Mouse (Mus musculus) midbrain, embryonic 11.5 days (tissue): ENCODE data around the gene Igsf8. TPM values are rescaled to one million over a fixed set of nuclear protein-coding genes. Genes with fewer than 3 reads are reported as not detected.

Source experiments
- ATAC-seq: fragments of 200-750 bp; cut with Nextera tagmentation; 2 replicates; pipeline ENCODE4 v1.8.0; 2017; ENCODE audit warnings: moderate TSS enrichment, moderate library complexity; ENCODE audit not compliant: low FRiP score
- DNase-seq: peaks from one replicate; pipeline ENCODE4 v3.0.0; 2015; ENCODE audit warnings: low spot score; ENCODE audit errors: missing footprints
- H3K27ac ChIP-seq: fragments of 300-500 bp; sonication (generic); 2 replicates; pipeline ENCODE4 v1.5.1; 2014; ENCODE audit warnings: low read depth, low read length
- H3K27me3 ChIP-seq: fragments of 300-500 bp; sonication (generic); 2 replicates; pipeline ENCODE4 v1.6.1; 2014; ENCODE audit warnings: mild to moderate bottlenecking, low read length, moderate library complexity, mixed read lengths; ENCODE audit not compliant: control insufficient read depth, insufficient read depth
- H3K36me3 ChIP-seq: fragments of 300-500 bp; sonication (generic); 2 replicates; pipeline ENCODE4 v1.6.1; 2014; ENCODE audit warnings: mild to moderate bottlenecking, low read length, moderate library complexity, mixed read lengths; ENCODE audit not compliant: control insufficient read depth, insufficient read depth
- H3K4me1 ChIP-seq: fragments of 300-500 bp; sonication (generic); 2 replicates; pipeline ENCODE4 v1.6.1; 2014; ENCODE audit warnings: low read length; ENCODE audit not compliant: control insufficient read depth, insufficient read depth
- H3K4me2 ChIP-seq: fragments of 300-500 bp; sonication (generic); 2 replicates; pipeline ENCODE4 v1.6.1; 2014; ENCODE audit warnings: mild to moderate bottlenecking, moderate library complexity
- H3K4me3 ChIP-seq: fragments of 300-500 bp; sonication (generic); 2 replicates; pipeline ENCODE4 v1.5.1; 2014; ENCODE audit warnings: low read depth, low read length
- H3K9ac ChIP-seq: fragments of 300-500 bp; sonication (generic); 2 replicates; pipeline ENCODE4 v1.6.1; 2014; ENCODE audit warnings: low read length
- H3K9me3 ChIP-seq: fragments of 300-500 bp; sonication (generic); 2 replicates; pipeline ENCODE4 v1.6.1; 2016; ENCODE audit warnings: low read length; ENCODE audit not compliant: control insufficient read depth
- WGBS: fragments of 180-500 bp; shearing (Covaris S2); extraction: QIAGEN DNeasy Blood & Tissue Kit; methylation state at CpG from one replicate; pipeline ENCODE4 v1.1.7; 2014; 5-methylcytosine and 5-hydroxymethylcytosine counted together
- polyA plus RNA-seq: library from polyadenylated mRNA; unstranded; fragments of >200 nt; fragmentation: Nextera tagmentation; extraction: Ambion mirVana; gene quantifications from 2 replicates; pipeline ENCODE4 v1.2.1, GENCODE M21; 2014

The Igsf8 gene
- polyA plus RNA-seq, 1 experiment from 2014 or later, result 55.1 TPM

DNA sequence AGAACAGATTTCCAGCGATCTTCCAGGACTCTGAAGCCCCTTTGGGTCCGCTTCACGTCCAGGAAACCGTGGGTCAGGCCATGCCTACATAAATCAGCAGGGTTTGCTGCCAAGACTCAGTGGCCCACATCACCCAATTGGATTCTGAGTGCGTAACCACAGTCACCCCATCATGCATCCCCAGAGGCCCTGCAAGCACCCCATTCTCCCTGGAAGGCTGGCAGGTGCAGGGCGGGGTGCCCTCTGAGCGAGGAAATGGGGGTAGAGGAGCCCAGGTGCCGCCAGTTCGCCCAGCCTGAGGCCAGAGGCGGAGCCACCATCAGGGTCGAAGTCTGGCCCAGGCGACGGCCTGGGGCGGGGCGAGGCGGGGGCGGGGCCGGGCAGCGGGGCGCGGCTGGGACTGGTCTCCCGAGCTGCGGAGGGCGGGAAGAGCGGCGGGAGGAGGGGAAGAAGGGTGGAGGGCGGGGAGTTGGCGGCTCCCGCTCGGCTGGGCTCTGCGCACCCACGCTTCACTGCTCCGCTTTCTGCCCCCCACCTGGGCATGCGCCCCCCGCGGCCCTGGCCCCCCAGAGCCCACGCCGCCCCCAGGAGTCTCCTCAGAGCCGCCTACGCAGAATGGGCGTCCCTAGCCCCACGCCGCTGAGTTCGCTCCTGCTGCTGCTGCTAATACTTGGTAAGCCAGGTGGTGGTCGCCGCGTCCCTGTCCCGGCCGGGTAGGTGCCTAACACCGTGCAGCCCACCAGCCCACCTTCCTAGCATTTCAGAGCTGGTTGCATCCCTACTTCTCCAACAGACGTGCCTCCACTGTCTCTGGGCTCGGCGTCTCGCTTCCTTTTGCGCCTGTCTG is 50.7 kb downstream of the Igsf8 start:
- Histone ChIP-seq H3K27me3 (no peaks in the 10 kb centered on the region; the same call in 1 of the 2 replicates), H3K36me3 (no peaks in the 10 kb centered on the region), H3K9ac (peak overlapping the region; percentile 73), H3K4me1 (peaks cover 35% of the 10 kb centered on the region), H3K4me3 (peak overlapping the region; percentile 72), H3K9me3 (no peaks in the 10 kb centered on the region), H3K27ac (peak overlapping the region; percentile 41; the same call in 1 of the 2 replicates), H3K4me2 (peak overlapping the region; percentile 88)
- under 1% methylated on average over 46 of the region's 55 CpGs for WGBS
- peak; percentile 98 for DNase-seq
- ATAC-seq, result peak; percentile 79

DNA sequence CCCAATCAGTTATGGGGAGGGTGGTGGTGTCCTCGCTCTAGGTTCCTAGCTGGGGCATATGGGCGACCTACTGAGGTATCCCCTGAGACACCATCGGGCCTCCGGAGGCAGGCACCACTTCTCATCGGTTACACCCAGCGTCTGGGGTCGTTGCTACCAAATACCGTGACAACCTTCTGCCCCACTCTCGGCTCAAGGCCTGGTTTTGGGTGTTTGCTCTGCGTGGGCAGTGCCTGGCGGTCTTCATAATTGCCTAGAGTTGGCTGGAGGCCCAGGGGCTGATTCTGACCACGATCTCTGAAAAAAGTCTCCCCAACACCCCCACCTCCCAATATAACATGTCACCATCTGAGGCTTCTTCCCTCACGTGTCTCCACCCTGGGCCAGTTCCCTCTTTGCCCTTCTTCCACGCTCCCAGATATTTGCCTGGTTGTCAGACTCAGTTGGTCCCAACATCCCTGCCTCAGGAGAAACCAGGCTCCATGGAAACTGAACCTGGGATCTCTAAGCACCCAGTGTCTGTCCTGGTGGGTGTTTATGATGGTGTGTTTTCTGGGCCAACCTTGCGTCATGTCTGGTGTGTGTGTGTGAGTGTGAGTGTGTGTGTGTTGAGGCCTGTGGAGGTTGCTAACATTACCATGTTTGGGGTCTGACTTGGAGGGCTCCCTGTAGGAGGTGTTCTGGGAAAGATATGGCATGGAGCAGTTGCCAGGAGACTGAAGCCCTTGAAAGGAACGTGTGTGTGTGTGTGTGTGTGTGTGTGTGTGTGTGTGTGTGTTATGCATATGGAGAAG is 51.5 kb downstream of the Igsf8 start:
- Histone ChIP-seq H3K9ac (peak overlapping the region; percentile 73), H3K36me3 (0 out of 2 replicates have a peak, but pooled peaks cover 4% of the 10 kb centered on the region), H3K9me3 (no peaks in the 10 kb centered on the region), H3K4me3 (peak overlapping the region; percentile 72), H3K27me3 (no peaks in the 10 kb centered on the region; the same call in 1 of the 2 replicates), H3K27ac (no peak overlapping the region), H3K4me2 (peak overlapping the region; percentile 88), H3K4me1 (peaks cover 34% of the 10 kb centered on the region)
- whole genome bisulfite sequencing, result 17% methylated on average over 16 of the region's 16 CpGs
- DNase-seq (peak; percentile 81), ATAC-seq (peak; percentile 1; the same call in 1 of the 2 replicates)

DNA sequence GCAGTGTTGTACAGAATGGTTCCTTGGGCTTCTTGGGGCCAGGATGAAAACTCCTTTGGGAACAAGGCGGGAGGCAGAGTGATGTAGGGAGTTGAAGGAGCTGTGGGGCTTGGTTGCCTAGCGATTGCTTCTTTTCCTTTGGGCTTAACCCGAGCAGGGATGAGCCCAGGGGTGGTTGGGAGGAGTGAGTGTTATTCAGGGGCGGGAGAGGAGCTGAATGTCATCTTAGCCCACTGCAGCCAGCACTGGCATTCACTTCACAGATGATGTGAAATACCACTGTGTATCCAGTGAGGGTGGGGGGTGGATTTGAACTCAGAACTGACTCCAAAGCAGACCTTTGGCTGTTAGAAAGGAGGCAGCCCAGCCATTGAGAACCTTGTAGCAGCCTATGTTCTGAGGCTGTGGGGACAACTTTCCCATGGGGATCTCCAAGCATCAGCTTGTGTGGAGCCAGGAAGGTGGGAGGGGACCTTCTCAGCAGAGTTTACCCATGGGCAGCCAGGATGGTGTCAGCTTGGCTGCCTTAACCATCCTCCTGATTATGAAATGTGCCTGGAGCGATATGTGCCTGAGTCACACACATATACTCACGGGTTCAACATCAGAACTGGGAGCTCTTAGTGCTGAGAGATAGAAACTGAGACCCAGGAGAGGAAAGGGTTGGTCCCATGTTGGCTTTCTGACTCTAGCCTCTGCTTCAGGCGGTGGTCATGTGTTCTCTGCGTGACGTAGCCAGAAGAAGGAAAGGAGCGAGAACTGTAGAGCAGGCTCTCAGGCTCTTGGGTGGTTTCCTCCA is 52.4 kb downstream of the Igsf8 start:
- H3K27ac ChIP-seq, result no peak overlapping the region; the same call in 1 of the 2 replicates
- H3K4me2 ChIP-seq, result peak overlapping the region; percentile 88
- ATAC-seq (no peak), DNase-seq (peak; percentile 80)
- no peaks in the 10 kb centered on the region; the same call in 1 of the 2 replicates for H3K27me3 ChIP-seq
- H3K9me3 ChIP-seq, result no peaks in the 10 kb centered on the region
- peak overlapping the region; percentile 5; the same call in 1 of the 2 replicates for H3K9ac ChIP-seq
- H3K4me1 ChIP-seq, result peaks cover 34% of the 10 kb centered on the region
- WGBS, result 67% methylated on average over 10 of the region's 10 CpGs
- peak overlapping the region; percentile 72; the same call in 1 of the 2 replicates for H3K4me3 ChIP-seq
- 0 out of 2 replicates have a peak, but pooled peaks cover 5% of the 10 kb centered on the region for H3K36me3 ChIP-seq

DNA sequence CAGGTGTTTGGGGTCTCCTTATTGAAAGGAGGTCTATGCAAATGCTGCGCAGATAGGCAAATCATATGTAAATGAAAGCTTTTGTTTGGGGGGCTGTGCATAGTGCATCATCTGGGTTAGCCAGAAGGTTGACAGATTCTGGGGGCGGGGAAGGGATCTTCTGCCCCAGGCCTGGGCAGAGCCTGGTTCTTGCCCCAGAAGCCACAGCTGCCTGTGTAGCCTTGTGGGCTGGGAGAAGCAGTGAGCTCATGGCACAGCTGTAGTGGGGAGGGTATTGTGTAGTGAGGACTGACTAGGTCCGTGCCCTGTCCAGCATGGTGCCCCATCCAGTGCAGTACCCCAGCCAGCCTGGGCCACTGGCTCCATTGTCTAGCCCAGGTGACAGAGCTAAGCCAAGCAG is 53.5 kb downstream of the Igsf8 start:
- H3K36me3 ChIP-seq, result peaks cover 7% of the 10 kb centered on the region; the same call in 1 of the 2 replicates
- 0 out of 2 replicates have a peak overlapping the region, but pooled peaks have one; percentile 25 for H3K9ac ChIP-seq
- peak overlapping the region; percentile 61 for H3K27ac ChIP-seq
- no peaks in the 10 kb centered on the region for H3K9me3 ChIP-seq
- ATAC-seq (peak; percentile 12), DNase-seq (peak; percentile 82)
- 60% methylated on average over 3 of the region's 3 CpGs for WGBS
- H3K4me1 ChIP-seq, result peaks cover 32% of the 10 kb centered on the region
- H3K27me3 ChIP-seq, result no peaks in the 10 kb centered on the region; the same call in 1 of the 2 replicates
- 0 out of 2 replicates have a peak overlapping the region, but pooled peaks have one; percentile 13 for H3K4me2 ChIP-seq
- H3K4me3 ChIP-seq, result no peak overlapping the region

DNA sequence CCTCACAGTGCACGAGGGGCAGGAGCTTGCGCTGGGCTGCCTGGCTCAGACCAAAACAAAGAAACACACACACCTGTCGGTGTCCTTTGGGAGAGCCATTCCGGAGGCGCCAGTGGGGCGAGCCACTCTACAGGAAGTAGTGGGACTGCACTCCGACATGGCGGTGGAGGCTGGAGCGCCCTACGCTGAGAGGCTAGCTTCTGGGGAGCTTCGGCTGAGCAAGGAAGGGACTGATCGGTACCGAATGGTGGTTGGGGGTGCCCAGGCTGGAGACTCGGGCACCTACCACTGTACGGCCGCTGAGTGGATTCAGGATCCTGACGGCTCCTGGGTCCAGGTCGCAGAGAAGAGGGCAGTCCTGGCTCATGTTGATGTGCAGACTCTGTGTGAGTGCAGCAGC is 56.0 kb downstream of the Igsf8 start:
- DNase-seq (no peak), ATAC-seq (no peak)
- H3K9ac ChIP-seq, result no peak overlapping the region
- H3K4me2 ChIP-seq, result no peak overlapping the region
- H3K27me3 ChIP-seq, result peaks cover 4% of the 10 kb centered on the region
- no peak overlapping the region for H3K4me3 ChIP-seq
- H3K9me3 ChIP-seq, result no peaks in the 10 kb centered on the region
- H3K27ac ChIP-seq, result no peak overlapping the region; the same call in 1 of the 2 replicates
- whole genome bisulfite sequencing, result 56% methylated on average over 18 of the region's 18 CpGs
- peaks cover 26% of the 10 kb centered on the region for H3K4me1 ChIP-seq
- H3K36me3 ChIP-seq, result peaks cover 7% of the 10 kb centered on the region; the same call in 1 of the 2 replicates

DNA sequence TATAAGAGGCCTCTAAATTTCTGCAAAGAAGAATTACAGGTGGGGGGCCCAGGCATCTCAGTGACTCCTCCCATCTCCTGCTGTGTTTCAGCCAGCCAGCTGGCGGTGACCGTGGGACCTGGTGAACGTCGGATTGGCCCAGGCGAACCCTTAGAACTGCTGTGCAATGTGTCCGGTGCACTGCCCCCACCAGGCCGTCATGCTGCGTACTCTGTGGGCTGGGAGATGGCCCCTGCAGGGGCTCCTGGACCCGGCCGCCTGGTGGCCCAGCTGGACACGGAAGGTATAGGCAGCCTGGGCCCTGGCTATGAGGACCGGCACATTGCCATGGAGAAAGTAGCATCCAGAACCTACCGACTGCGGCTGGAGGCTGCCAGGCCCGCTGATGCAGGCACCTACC is 56.5 kb downstream of the Igsf8 start:
- ATAC-seq (no peak), DNase-seq (no peak)
- peaks cover 7% of the 10 kb centered on the region; the same call in 1 of the 2 replicates for H3K36me3 ChIP-seq
- 49% methylated on average over 15 of the region's 15 CpGs for WGBS
- H3K4me3 ChIP-seq, result no peak overlapping the region
- H3K27me3 ChIP-seq, result peaks cover 4% of the 10 kb centered on the region
- no peaks in the 10 kb centered on the region for H3K9me3 ChIP-seq
- no peak overlapping the region for H3K9ac ChIP-seq
- H3K4me1 ChIP-seq, result peaks cover 28% of the 10 kb centered on the region
- H3K27ac ChIP-seq, result no peak overlapping the region
- H3K4me2 ChIP-seq, result no peak overlapping the region

DNA sequence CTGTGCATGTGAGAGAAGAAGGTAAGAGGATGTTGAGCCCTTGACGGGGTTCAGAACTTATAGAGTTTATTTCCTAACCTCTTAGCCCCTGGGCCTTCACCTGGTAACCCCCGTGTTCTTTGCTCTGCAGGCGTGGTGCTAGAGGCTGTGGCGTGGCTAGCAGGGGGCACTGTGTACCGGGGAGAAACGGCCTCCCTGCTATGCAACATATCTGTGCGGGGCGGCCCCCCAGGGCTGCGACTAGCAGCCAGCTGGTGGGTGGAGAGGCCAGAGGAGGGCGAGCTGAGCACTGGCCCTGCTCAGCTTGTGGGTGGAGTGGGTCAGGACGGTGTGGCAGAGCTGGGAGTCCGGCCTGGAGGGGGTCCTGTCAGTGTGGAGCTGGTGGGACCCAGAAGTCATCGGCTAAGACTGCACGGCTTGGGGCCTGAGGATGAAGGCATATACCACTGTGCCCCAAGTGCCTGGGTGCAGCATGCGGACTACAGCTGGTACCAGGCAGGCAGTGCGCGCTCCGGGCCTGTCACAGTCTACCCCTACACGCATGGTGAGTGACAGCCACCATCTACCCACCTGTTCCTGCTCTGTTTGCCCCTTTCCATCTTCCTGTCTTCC is 57.1 kb downstream of the Igsf8 start:
- Histone ChIP-seq H3K4me3 (no peak overlapping the region), H3K9me3 (no peaks in the 10 kb centered on the region), H3K27ac (no peak overlapping the region), H3K4me2 (no peak overlapping the region), H3K4me1 (peaks cover 30% of the 10 kb centered on the region), H3K9ac (no peak overlapping the region), H3K27me3 (peaks cover 4% of the 10 kb centered on the region), H3K36me3 (peaks cover 7% of the 10 kb centered on the region; the same call in 1 of the 2 replicates)
- ATAC-seq (no peak), DNase-seq (no peak)
- 85% methylated on average over 19 of the region's 19 CpGs for WGBS

DNA sequence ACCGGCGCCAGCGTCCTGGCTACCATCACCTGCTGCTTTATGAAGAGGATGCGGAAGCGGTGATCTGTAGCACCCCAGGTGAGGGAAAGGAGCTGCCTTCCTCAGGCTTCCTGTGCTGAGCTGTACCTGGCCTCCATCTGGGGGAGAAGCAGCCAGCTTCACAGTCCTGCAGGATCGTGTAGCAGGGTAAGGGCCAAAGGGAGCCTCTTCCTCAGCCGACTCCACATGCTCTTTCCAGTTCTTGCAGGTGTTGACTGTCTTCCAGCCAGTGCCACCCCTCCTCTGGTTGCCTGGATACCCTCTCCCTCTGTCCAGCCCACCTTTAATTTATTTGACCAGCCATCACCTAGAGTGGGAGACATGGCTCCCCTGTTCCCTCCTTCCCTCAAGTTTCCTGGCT is 57.9 kb downstream of the Igsf8 start:
- no peak overlapping the region for H3K9ac ChIP-seq
- no peak overlapping the region for H3K4me2 ChIP-seq
- H3K36me3 ChIP-seq, result peaks cover 7% of the 10 kb centered on the region; the same call in 1 of the 2 replicates
- ATAC-seq (no peak), DNase-seq (no peak)
- peak overlapping the region; percentile 48; the same call in 1 of the 2 replicates for H3K27ac ChIP-seq
- WGBS, result 85% methylated on average over 7 of the region's 7 CpGs
- H3K27me3 ChIP-seq, result peaks cover 4% of the 10 kb centered on the region
- H3K4me1 ChIP-seq, result peaks cover 26% of the 10 kb centered on the region
- no peaks in the 10 kb centered on the region for H3K9me3 ChIP-seq
- H3K4me3 ChIP-seq, result no peak overlapping the region
